Mouse (Mus musculus): Measurements from ENCODE around the gene Olfr960. TPM values are rescaled to one million over a fixed set of nuclear protein-coding genes. Genes with fewer than 3 reads are reported as not detected.

The Olfr960 gene
- total RNA-seq, 1 experiment, result not detected

Other genes with a start within 250 kb of the Olfr960 start
- gene Olfr951, start 234.0 kb upstream of the Olfr960 start, total RNA-seq (2012; rRNA removed), result not detected in 2 replicates
- not detected in 2 replicates for gene Olfr952, start 194.2 kb upstream of the Olfr960 start, total RNA-seq (2012; rRNA removed)
- not detected in 2 replicates for gene Olfr954, start 164.7 kb upstream of the Olfr960 start, total RNA-seq (2012; rRNA removed)
- not detected in 2 replicates for gene Olfr955, start 149.4 kb upstream of the Olfr960 start, total RNA-seq (2012; rRNA removed)
- not detected in 2 replicates for gene Olfr44, start 127.4 kb upstream of the Olfr960 start, total RNA-seq (2012; rRNA removed)
- not detected in 2 replicates for gene Olfr957, start 105.6 kb upstream of the Olfr960 start, total RNA-seq (2012; rRNA removed)
- not detected in 2 replicates for gene Olfr958, start 67.3 kb upstream of the Olfr960 start, total RNA-seq (2012; rRNA removed)
- gene Olfr959, start 45.8 kb upstream of the Olfr960 start, total RNA-seq (2012; rRNA removed), result not detected in 2 replicates
- 0.74 and 2.0 TPM in 2 replicates for gene AW551984, start 17.0 kb upstream of the Olfr960 start, total RNA-seq (2012; rRNA removed)
- gene Olfr148, start 10.7 kb upstream of the Olfr960 start, total RNA-seq (2012; rRNA removed), result not detected in 2 replicates
- not detected in 2 replicates for gene Olfr961, start 23.7 kb downstream of the Olfr960 start, total RNA-seq (2012; rRNA removed)
- gene Olfr963, start 45.8 kb downstream of the Olfr960 start, total RNA-seq (2012; rRNA removed), result not detected in 2 replicates
- gene Olfr149, start 85.7 kb downstream of the Olfr960 start, total RNA-seq (2012; rRNA removed), result not detected in 2 replicates
- gene Olfr965, start 90.0 kb downstream of the Olfr960 start, total RNA-seq (2012; rRNA removed), result not detected in 2 replicates
- gene Olfr150, start 109.6 kb downstream of the Olfr960 start, total RNA-seq (2012; rRNA removed), result not detected in 2 replicates
- not detected in 2 replicates for gene Olfr967, start 124.9 kb downstream of the Olfr960 start, total RNA-seq (2012; rRNA removed)
- gene Olfr968, start 161.9 kb downstream of the Olfr960 start, total RNA-seq (2012; rRNA removed), result 0.05 TPM in 1 of 2 replicates, not detected in the other
- gene Olfr969, start 169.6 kb downstream of the Olfr960 start, total RNA-seq (2012; rRNA removed), result not detected in 2 replicates
- not detected in 2 replicates for gene Olfr970, start 187.5 kb downstream of the Olfr960 start, total RNA-seq (2012; rRNA removed)
- not detected in 2 replicates for gene Olfr971, start 215.5 kb downstream of the Olfr960 start, total RNA-seq (2012; rRNA removed)
- not detected in 2 replicates for gene Olfr972, start 245.0 kb downstream of the Olfr960 start, total RNA-seq (2012; rRNA removed)

Data from ES-E14 (cell line).